Mouse (Mus musculus): ENCODE data around the gene Slc44a1. TPM values are rescaled to one million over a fixed set of nuclear protein-coding genes. Genes with fewer than 3 reads are reported as not detected.

Slc44a1 gene
- total RNA-seq, 2 experiments from 2014 or later = 65.0 to 70.6 TPM

- DNase-seq (ENCODE audit: low spot score in 2 of 2) = no peak
- intact Hi-C loops (cut with DNase I) = no loop called here
Measured at GRCm38 (mm10) chr4:53456570-53456969, 16.4 kb downstream of the Slc44a1 start.

GRCm38 (mm10) chr4:53458503-53458902 is 18.3 kb downstream of the Slc44a1 start:
- intact Hi-C loops (cut with DNase I) = no loop called here

DNA sequence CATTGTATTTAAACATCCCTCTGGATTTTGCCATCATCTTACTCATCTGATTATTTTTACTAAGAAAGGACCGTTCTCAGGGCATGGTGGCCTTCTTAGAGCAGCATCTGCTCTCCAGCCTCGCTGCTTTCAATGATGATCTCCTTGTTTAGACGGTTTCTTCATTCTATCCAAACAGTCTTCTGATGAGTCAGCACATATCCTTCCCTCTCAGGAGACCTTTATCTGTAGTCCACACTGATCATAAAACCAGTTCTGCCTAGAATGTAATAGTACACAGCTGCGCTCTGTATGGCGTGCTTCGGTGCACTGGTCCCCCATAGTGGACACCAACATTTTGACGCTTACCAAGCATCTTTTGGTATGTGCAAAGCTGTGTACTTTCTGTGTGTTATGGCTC is 19.5 kb downstream of the Slc44a1 start:
- intact Hi-C loops (cut with DNase I) = no loop called here
- DNase-seq (ENCODE audit: low spot score in 2 of 2) = no peak

More at GRCm38 (mm10) chr4:53458503-53458902, 18.3 kb downstream of the Slc44a1 start:
- no peak for DNase-seq (ENCODE audit: low spot score in 2 of 2)

- DNase-seq (ENCODE audit: low spot score in 2 of 2) = no peak
- intact Hi-C loops (cut with DNase I) = no loop called here
Measured at GRCm38 (mm10) chr4:53461026-53461425, 20.8 kb downstream of the Slc44a1 start.

GRCm38 (mm10) chr4:53462069-53462468 is 21.9 kb downstream of the Slc44a1 start:
- intact Hi-C loops (cut with DNase I) = no loop called here
- no peak for DNase-seq (ENCODE audit: low spot score in 2 of 2)

- intact Hi-C loops (cut with DNase I) = no loop called here
Measured at GRCm38 (mm10) chr4:53462505-53463251, 22.5 kb downstream of the Slc44a1 start.

GRCm38 (mm10) chr4:53465887-53466286 is 25.7 kb downstream of the Slc44a1 start:
- no peak for DNase-seq (ENCODE audit: low spot score in 2 of 2)
- intact Hi-C loops (cut with DNase I) = no loop called here

More at GRCm38 (mm10) chr4:53462505-53463251, 22.5 kb downstream of the Slc44a1 start:
- DNase-seq (ENCODE audit: low spot score in 2 of 2) = no peak

- intact Hi-C loops (cut with DNase I) = no loop called here
- peak in 1 of 2 experiments; percentile 34 for DNase-seq (ENCODE audit: low spot score in 2 of 2)
Measured at GRCm38 (mm10) chr4:53469007-53469406, 28.8 kb downstream of the Slc44a1 start.

DNA sequence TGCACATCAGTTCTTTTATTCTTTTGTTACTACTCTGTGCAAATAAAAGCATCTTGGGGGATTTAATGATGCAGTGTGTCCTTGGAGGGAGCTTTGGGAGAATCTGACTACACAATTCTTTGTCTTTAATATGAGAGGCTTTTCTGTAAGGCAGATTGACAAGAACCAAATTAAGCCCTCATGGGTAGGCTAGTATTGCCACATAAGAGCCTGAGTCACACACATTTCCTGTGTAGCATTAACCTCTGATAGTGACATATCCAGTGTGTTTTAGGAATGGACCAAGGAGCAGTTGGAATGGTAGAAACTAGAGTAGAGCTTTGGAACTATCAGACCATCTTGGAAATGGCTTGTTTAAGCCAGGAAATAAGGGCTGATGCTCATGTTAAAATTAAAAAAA is 33.9 kb downstream of the Slc44a1 start:
- DNase-seq (ENCODE audit: low spot score in 2 of 2) = no peak
- intact Hi-C loops (cut with DNase I) = no loop called here

DNA sequence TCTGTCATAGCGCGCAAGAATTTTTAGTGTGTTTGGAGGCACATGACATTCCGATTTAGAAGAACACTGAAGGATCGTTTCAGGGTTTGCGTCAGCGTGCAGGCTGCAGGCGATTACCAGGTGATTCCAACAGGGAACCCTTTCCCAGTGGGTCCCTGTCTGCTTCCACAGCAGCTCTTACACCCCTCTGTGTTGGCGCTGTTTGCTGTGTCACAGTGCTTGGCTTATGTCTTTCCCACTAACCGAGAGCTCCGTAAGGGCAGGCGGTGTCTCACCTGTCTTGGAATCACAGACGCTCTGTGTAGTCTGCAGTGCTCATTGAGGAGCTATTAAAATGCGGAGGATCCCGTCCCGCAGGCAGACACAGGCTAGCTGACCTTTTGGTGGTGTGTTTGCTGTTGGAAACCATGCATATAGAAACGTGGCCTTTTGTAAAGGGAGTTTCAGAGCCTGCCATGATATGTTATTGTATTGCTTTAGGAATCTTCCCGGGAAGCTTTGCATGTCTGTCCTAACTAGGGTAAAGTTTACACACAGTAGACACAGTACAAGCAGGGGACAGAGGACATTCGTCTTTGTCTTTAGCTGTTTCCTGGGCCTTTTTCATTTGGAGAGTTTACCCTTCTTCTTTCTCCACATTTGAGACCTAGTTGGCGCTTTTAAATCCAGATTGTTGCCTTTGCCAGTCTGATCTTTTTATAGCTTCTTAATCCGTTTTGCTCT is 35.2 kb downstream of the Slc44a1 start:
- DNase-seq (ENCODE audit: low spot score in 2 of 2) = no peak

GRCm38 (mm10) chr4:53478644-53479043 is 38.4 kb downstream of the Slc44a1 start:
- intact Hi-C loops (cut with DNase I) = no loop called here
- DNase-seq (ENCODE audit: low spot score in 2 of 2) = peak in 1 of 2 experiments; percentile 44

More for the DNA sequence above, 35.2 kb downstream of the Slc44a1 start:
- intact Hi-C loops (cut with DNase I) = no loop called here

- intact Hi-C loops (cut with DNase I) = no loop called here
- no peak for DNase-seq (ENCODE audit: low spot score in 2 of 2)
Measured at GRCm38 (mm10) chr4:53487216-53488188, 47.3 kb downstream of the Slc44a1 start.

- intact Hi-C loops (cut with DNase I) = no loop called here
- no peak for DNase-seq (ENCODE audit: low spot score in 2 of 2)
Measured at GRCm38 (mm10) chr4:53488803-53489202, 48.6 kb downstream of the Slc44a1 start.

- no peak for DNase-seq (ENCODE audit: low spot score in 2 of 2)
- intact Hi-C loops (cut with DNase I) = no loop called here
Measured at GRCm38 (mm10) chr4:53490371-53490770, 50.2 kb downstream of the Slc44a1 start.

DNA sequence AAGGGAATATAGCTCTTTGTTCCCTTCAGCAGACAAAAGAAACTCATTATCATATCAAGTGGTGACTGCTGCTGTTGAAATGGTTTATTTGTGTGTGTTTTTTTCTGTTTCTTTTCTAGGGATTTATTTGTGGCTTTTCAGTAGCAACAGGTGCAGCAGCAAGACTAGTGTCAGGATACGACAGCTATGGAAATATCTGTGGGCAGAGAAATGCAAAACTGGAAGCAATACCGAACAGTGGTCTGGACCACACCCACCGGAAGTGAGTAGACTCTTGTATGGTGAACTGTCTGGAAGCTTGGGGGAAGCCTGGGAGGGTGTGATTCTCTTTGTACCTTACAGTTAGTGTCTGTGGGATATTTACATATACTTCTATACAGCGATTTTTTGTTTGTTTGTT is 51.1 kb downstream of the Slc44a1 start:
- no peak for DNase-seq (ENCODE audit: low spot score in 2 of 2)
- intact Hi-C loops (cut with DNase I) = no loop called here

- intact Hi-C loops (cut with DNase I) = no loop called here
- no peak for DNase-seq (ENCODE audit: low spot score in 2 of 2)
Measured at GRCm38 (mm10) chr4:53495646-53496045, 55.4 kb downstream of the Slc44a1 start.

GRCm38 (mm10) chr4:53502764-53503163 is 62.6 kb downstream of the Slc44a1 start:
- no peak for DNase-seq (ENCODE audit: low spot score in 2 of 2)
- intact Hi-C loops (cut with DNase I) = no loop called here

DNA sequence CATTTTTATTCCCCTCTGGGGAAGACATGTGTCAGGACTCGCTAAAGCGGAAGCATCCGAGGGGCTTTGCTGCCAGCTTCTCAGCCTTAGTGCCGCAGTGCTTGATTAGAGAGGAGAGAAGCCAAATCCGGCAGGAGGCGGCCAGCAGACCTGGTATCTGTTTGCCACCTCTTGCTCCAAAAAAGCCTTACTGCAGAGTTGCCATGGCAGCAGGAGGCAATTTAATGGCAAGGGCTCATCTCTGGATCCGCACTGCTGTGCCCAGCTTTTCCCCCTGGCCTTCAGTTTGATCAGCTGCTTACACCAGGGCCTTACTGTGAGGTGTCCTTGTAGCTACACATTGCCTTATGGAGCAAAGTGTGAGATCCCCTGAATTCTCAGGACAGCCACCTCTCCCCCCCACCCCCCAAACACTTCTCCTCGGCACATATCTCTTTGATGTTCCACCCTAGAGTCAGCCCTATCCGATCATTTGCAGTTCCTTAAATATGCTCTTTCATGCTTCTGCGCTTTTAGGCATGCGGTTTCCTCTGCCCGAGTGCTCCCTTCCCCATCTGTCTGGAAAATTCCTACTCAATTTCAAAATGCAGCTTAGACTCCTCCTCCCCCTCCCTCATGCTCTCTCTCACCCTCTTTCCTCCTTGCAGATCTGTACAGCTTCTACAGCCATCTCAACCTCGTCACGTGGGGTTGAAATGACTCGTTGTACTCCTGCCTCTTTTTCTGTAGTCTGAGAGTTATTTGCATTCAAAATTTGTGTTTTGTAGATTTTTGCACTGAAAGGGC is 72.1 kb downstream of the Slc44a1 start:
- intact Hi-C loops (cut with DNase I) = loop anchor here (2.0 kb wide), 1 partner anchor 72 kb away; the partner anchor contains the start of gene Slc44a1

More for the DNA sequence above, 72.1 kb downstream of the Slc44a1 start:
- peak; percentile 66 to 78 for DNase-seq (ENCODE audit: low spot score in 2 of 2)

Data from left cerebral cortex, postnatal 14 days (tissue).